Mouse (Mus musculus): Measurements from ENCODE around the gene Fcamr. TPM values are rescaled to one million over a fixed set of nuclear protein-coding genes. Genes with fewer than 3 reads are reported as not detected.

Fcamr gene
- polyA plus RNA-seq, 1 experiment from 2014 or later: not detected

DNA sequence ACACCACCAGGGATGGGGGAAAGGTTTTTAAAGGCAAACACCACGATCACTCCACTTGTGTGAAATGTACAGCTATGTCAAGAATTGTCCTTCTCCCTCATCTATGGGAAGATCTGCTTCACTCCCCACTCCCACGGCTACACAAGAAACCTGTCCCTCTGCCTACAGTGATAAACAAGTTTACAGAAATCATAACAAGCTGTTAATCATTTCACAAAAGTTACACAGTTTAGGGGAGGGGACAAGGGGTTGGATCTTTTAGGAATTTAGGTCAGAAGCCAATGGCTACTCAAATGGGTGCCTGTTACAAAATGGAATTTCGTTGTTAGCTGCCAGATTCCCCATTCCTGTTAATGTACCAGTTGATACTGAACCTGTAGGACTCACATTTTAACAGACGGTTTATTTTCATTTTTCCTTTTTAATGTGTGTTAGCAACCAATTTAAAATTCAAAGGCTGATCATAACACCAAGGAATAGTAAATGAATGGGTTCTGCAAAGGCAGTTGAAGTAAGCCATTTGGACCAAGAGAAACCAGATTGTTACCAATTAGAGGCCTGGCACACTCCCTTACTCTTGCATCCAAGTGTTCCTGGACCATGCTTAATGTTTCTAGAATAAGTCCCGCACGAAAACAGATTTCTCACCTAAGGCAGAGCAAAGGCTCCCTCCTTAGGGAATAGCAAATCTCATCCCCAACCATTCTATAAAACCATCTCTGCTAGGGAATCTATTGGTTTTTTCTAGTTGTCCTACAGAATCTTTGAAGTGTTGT is 34.6 kb downstream of the Fcamr start:
- no peak for ATAC-seq
- WGBS (ENCODE audit: insufficient replicate concordance): 71% methylated on average over 6 of the region's 6 CpGs
- H3K9ac ChIP-seq: no peak overlapping the region
- no peak overlapping the region for H3K4me3 ChIP-seq
- no peaks in the 10 kb centered on the region for H3K4me1 ChIP-seq
- H3K9me3 ChIP-seq (replicated peaks): no peaks in the 10 kb centered on the region
- H3K36me3 ChIP-seq: no peaks in the 10 kb centered on the region
- no peak overlapping the region for H3K4me2 ChIP-seq
- no peaks in the 10 kb centered on the region for H3K27me3 ChIP-seq (replicated peaks)
- H3K27ac ChIP-seq: no peak overlapping the region

DNA sequence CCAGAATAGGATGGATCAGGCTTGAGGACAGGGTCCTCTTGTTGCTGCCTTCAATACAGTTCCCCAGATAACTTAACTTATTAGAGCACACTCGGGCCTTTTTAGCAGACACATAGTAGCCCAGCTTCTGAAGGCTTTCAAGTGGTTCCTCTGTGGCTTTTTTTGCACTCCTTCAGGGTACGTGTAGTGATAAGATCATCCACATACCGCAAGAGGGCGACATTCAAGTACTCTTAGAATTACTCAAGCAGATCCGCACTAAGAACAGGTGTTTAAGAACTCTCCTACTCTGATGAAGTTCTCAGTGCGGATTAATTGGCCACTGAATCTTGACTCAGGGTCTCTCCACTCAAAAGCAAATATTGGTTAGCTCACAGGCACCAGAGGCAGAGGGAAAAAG is 37.6 kb downstream of the Fcamr start:
- H3K4me1 ChIP-seq: 0 out of 2 replicates have a peak, but pooled peaks cover 3% of the 10 kb centered on the region
- no peak for ATAC-seq
- H3K9me3 ChIP-seq (replicated peaks): no peaks in the 10 kb centered on the region
- WGBS (ENCODE audit: insufficient replicate concordance): 26% methylated on average over 6 of the region's 6 CpGs
- no peak overlapping the region for H3K4me2 ChIP-seq
- H3K4me3 ChIP-seq: no peak overlapping the region
- H3K36me3 ChIP-seq: no peaks in the 10 kb centered on the region
- no peak overlapping the region for H3K27ac ChIP-seq
- H3K9ac ChIP-seq: no peak overlapping the region
- no peaks in the 10 kb centered on the region for H3K27me3 ChIP-seq (replicated peaks)

DNA sequence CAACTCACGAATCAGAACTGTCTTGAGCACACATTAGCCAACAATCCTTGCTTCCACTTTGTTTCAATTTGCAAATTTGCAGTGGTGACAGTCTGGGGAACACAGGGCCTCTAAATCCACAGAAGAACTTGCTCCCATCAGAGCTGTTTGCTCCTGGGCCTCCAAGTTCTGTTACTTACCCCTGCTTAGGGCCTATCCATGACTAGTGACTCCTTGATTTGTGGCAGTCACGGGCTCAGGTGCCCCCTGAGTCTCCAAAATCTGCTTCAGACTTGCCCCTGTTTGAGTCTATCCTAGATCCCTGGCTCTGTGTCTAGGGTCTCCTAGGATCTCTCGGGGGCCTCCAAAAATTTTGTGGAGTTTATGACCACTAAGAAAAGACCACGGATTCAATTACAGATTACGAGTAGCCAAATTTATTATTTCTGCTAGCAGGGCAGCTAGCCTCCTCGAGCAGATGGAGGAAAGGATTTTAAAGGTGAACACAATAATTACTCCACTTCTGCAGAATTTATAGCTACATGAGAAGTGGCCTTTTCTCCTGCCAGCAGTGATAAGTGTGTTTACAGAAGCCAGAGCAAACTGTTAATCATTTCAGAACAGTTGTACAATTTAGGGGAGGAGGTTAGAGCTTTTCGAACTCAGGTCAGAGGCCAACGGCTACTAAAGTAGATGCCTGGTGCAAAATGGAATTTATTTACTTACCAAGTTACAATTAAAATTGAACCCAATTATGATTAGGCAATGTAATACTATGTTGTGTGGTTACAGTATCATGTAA is 40.1 kb downstream of the Fcamr start:
- H3K27me3 ChIP-seq (replicated peaks): no peaks in the 10 kb centered on the region
- no peaks in the 10 kb centered on the region for H3K36me3 ChIP-seq
- 0 out of 2 replicates have a peak, but pooled peaks cover 3% of the 10 kb centered on the region for H3K4me1 ChIP-seq
- no peaks in the 10 kb centered on the region for H3K9me3 ChIP-seq (replicated peaks)
- no peak overlapping the region for H3K9ac ChIP-seq
- no peak overlapping the region for H3K4me2 ChIP-seq
- H3K4me3 ChIP-seq: no peak overlapping the region
- WGBS (ENCODE audit: insufficient replicate concordance): 54% methylated on average over 8 of the region's 8 CpGs
- 0 out of 2 replicates have a peak, but pooled peaks have one; percentile 42 for ATAC-seq
- H3K27ac ChIP-seq: peak overlapping the region; percentile 48; the same call in 1 of the 2 replicates

DNA sequence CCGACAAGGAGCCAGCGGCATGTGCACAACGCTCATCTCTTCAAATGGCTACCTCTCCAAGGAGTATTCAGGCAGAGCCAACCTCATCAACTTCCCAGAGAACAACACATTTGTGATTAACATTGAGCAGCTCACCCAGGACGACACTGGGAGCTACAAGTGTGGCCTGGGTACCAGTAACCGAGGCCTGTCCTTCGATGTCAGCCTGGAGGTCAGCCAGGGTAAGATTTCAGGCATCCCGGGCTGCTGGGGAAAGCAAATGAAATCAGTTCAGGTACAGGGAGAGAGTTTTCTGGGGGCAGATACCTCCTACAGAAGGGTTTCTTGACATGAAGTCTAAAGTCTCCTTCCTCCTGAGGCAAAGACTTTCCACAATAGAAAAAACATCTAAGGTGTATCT is 40.9 kb downstream of the Fcamr start:
- H3K4me1 ChIP-seq: 0 out of 2 replicates have a peak, but pooled peaks cover 3% of the 10 kb centered on the region
- H3K9me3 ChIP-seq (replicated peaks): no peaks in the 10 kb centered on the region
- no peaks in the 10 kb centered on the region for H3K27me3 ChIP-seq (replicated peaks)
- no peak for ATAC-seq
- WGBS (ENCODE audit: insufficient replicate concordance): 77% methylated on average over 7 of the region's 7 CpGs
- H3K9ac ChIP-seq: no peak overlapping the region
- no peak overlapping the region for H3K27ac ChIP-seq
- H3K36me3 ChIP-seq: no peaks in the 10 kb centered on the region
- no peak overlapping the region for H3K4me2 ChIP-seq
- H3K4me3 ChIP-seq: no peak overlapping the region

DNA sequence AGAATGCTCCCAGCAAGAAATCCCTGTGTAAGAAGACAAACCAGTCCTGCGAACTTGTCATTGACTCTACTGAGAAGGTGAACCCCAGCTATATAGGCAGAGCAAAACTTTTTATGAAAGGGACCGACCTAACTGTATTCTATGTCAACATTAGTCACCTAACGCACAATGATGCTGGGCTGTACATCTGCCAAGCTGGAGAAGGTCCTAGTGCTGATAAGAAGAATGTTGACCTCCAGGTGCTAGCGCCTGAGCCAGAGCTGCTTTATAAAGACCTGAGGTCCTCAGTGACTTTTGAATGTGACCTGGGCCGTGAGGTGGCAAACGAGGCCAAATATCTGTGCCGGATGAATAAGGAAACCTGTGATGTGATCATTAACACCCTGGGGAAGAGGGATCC is 43.8 kb downstream of the Fcamr start:
- H3K27me3 ChIP-seq (replicated peaks): peaks cover 4% of the 10 kb centered on the region; the same call in 1 of the 2 replicates
- no peak for ATAC-seq
- 73% methylated on average over 7 of the region's 7 CpGs for WGBS (ENCODE audit: insufficient replicate concordance)
- no peak overlapping the region for H3K4me2 ChIP-seq
- H3K4me1 ChIP-seq: 0 out of 2 replicates have a peak, but pooled peaks cover 3% of the 10 kb centered on the region
- H3K4me3 ChIP-seq: no peak overlapping the region
- H3K9ac ChIP-seq: no peak overlapping the region
- H3K36me3 ChIP-seq: no peaks in the 10 kb centered on the region
- H3K9me3 ChIP-seq (replicated peaks): no peaks in the 10 kb centered on the region
- no peak overlapping the region for H3K27ac ChIP-seq

DNA sequence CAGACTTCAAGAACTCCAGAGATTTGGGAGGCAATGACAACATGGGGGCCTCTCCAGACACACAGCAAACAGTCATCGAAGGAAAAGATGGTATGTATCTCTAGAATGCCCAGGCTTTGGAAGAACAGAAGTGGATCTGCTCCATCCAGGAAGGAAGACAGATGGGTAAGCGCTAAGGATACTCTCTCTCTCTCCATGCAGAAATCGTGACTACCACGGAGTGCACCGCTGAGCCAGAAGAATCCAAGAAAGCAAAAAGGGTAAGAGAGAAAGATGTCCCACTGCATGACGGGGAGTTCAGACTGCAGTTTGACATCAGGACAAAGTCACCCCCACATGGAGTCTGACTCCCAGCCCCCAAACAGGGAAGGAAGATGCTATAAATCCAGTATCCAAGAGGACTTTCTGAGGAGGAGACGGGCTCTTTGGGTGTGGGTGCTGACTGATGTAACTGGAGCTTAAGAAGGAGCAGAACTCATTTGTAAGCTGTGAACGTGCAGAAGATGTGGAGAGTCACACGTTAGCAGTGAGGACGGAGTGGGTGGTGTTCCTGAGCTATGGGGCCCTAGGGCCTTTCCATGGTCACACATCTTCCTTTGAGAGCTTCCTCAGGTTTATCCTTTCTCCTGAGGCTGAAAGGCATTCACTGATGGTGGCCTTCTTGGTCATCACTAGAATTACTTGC is 49.0 kb downstream of the Fcamr start:
- no peak overlapping the region for H3K4me2 ChIP-seq
- WGBS (ENCODE audit: insufficient replicate concordance): 75% methylated on average over 10 of the region's 10 CpGs

DNA sequence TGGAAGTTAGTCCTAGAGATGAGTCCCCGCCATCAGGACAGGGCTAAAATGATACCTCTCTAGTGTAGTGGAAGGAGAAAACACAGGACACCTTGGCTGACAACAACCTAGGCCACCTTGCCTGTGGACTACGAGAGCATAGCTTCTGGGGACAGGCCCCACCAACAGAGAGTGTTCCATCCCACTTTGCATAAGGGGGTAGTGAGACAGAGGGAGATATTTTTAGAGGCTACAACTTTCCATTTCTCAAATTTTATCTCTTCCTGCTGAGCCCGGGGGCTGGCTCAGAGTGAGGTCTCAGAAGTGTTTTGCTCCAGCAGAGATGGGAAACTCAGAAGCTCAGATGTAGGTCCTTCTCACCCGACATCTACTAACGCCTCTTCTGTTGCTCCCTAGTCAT is 49.7 kb downstream of the Fcamr start:
- H3K27me3 ChIP-seq (replicated peaks): peaks cover 4% of the 10 kb centered on the region; the same call in 1 of the 2 replicates
- H3K4me3 ChIP-seq: no peak overlapping the region
- H3K36me3 ChIP-seq: no peaks in the 10 kb centered on the region
- H3K4me2 ChIP-seq: no peak overlapping the region
- H3K4me1 ChIP-seq: no peaks in the 10 kb centered on the region
- WGBS (ENCODE audit: insufficient replicate concordance): 45% methylated on average over 5 of the region's 5 CpGs
- H3K27ac ChIP-seq: no peak overlapping the region
- no peak for ATAC-seq
- H3K9ac ChIP-seq: no peak overlapping the region
- no peaks in the 10 kb centered on the region for H3K9me3 ChIP-seq (replicated peaks)

More for the DNA sequence above, 49.0 kb downstream of the Fcamr start:
- Histone ChIP-seq H3K36me3 (no peaks in the 10 kb centered on the region), H3K9ac (no peak overlapping the region), H3K9me3 (replicated peaks) (no peaks in the 10 kb centered on the region), H3K27ac (no peak overlapping the region), H3K4me3 (no peak overlapping the region), H3K27me3 (replicated peaks) (peaks cover 4% of the 10 kb centered on the region; the same call in 1 of the 2 replicates), H3K4me1 (no peaks in the 10 kb centered on the region)
- no peak for ATAC-seq

DNA sequence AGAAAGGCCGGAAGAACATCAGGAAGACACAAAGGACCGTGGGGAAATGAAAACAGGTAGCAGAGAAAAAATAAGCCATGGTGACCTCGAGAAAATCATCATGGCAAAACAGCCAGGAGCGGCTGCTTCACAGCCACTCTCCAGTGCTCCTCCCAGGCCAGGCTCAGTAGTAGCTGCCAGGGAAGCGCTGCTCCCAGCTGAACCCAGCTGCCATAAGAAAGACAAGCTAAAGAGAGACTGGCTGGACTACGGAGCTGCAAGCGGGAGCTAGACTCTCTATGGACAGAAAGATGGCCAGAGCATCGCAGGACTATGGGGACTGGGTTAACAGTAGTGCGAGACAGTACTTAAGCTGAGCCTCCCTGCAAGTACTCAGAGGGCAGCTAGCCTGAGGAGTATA is 54.1 kb downstream of the Fcamr start:
- 77% methylated on average over 9 of the region's 9 CpGs for WGBS (ENCODE audit: insufficient replicate concordance)
- Histone ChIP-seq H3K36me3 (no peaks in the 10 kb centered on the region), H3K9ac (no peak overlapping the region), H3K4me1 (no peaks in the 10 kb centered on the region), H3K4me3 (no peak overlapping the region), H3K4me2 (no peak overlapping the region), H3K27me3 (replicated peaks) (no peaks in the 10 kb centered on the region), H3K27ac (no peak overlapping the region), H3K9me3 (replicated peaks) (no peaks in the 10 kb centered on the region)
- ATAC-seq: no peak

DNA sequence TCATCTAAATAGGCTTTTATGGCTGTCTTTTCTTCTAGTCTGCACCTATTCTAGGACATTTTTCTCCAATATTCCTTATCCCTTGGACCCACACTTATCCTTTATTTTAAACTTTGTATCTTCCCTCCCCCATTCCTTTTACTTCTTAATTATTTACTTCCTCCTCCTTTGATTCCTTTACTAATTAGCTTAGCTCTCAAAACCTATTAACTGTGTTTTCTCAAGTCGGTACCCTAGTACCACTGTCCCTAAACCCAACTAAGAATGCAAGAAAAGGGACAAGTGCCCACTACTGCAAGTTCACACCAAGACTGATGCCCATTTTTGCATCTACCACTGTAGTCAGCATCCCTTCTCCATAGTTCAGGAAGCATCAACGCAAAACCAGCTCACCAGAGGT is 55.0 kb downstream of the Fcamr start:
- Histone ChIP-seq H3K9ac (no peak overlapping the region), H3K4me1 (no peaks in the 10 kb centered on the region), H3K27ac (no peak overlapping the region), H3K9me3 (replicated peaks) (no peaks in the 10 kb centered on the region), H3K4me3 (no peak overlapping the region), H3K36me3 (no peaks in the 10 kb centered on the region), H3K27me3 (replicated peaks) (no peaks in the 10 kb centered on the region), H3K4me2 (no peak overlapping the region)
- WGBS (ENCODE audit: insufficient replicate concordance): 62% methylated on average over 2 of the region's 2 CpGs
- no peak for ATAC-seq

DNA sequence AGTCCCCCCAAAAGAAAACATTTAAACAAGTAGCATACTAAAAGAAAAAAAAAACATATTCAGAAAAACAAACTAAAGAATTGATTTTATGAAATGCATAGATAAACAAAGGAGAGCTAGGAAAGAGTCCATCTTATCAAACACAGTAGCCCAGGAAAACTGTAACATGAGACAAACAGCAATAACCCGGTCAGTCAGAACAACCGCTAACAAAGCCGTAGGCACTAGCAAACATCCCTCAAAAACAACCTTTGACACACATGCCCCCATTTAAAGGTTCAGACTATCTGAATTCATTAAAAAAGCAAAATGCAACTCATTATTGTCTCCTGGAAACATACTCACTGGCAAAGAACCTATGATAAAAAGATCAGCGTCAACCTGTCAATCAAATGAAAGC is 56.8 kb downstream of the Fcamr start:
- no peak for ATAC-seq

DNA sequence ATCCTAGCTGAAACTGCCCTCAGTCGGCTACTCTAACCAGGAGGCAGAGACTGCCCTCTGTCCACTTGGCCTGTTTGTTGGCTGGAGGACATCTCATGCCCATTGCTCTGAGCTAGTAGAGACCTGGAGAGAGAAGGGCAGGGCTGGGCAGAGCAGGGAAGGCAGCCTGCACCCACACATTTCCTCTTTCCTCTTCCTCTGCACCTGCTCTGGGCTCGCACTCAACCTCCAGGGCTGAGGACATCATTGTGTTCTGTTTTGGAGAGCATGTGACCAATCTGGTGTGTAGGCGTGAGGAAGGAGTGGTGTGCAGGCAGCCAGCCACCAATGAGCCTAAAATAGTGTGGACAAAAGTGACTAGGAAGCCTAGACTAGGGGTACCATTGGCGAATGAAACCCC is 63.5 kb downstream of the Fcamr start:
- Histone ChIP-seq H3K27ac (no peak overlapping the region), H3K4me1 (no peaks in the 10 kb centered on the region), H3K9ac (no peak overlapping the region), H3K36me3 (no peaks in the 10 kb centered on the region), H3K4me3 (no peak overlapping the region), H3K27me3 (replicated peaks) (no peaks in the 10 kb centered on the region), H3K4me2 (no peak overlapping the region), H3K9me3 (replicated peaks) (no peaks in the 10 kb centered on the region)
- 44% methylated on average over 4 of the region's 4 CpGs for WGBS (ENCODE audit: insufficient replicate concordance)
- ATAC-seq: no peak

More for the DNA sequence above, 56.8 kb downstream of the Fcamr start:
- Histone ChIP-seq H3K4me1 (no peaks in the 10 kb centered on the region), H3K9ac (no peak overlapping the region), H3K9me3 (replicated peaks) (no peaks in the 10 kb centered on the region), H3K27ac (no peak overlapping the region), H3K36me3 (no peaks in the 10 kb centered on the region), H3K4me3 (no peak overlapping the region), H3K27me3 (replicated peaks) (no peaks in the 10 kb centered on the region), H3K4me2 (no peak overlapping the region)
- 82% methylated on average over 4 of the region's 4 CpGs for WGBS (ENCODE audit: insufficient replicate concordance)
